Mouse (Mus musculus) kidney, adult 2 months (tissue): Measurements from ENCODE around the gene D630003M21Rik.

Experiments
- CTCF ChIP-seq: fragments of 200-500 bp; conservative IDR thresholded peaks from 2 replicates; pipeline ENCODE4 v1.5.1; 2011; ENCODE audit warnings: low read depth, mild to moderate bottlenecking, control low read depth, low read length, moderate library complexity, mixed read lengths; ENCODE audit not compliant: insufficient read depth, insufficient read length
- POLR2A ChIP-seq: fragments of 200-500 bp; IDR thresholded peaks from one replicate; pipeline ENCODE4 v1.6.1; 2011; ENCODE audit warnings: low read depth, low read length, control low read depth

GRCm38 (mm10) chr2:158138778-158139177, 90.2 kb downstream of the D630003M21Rik start:
- TF ChIP-seq POLR2A (no peak), CTCF (no peak)
